Mouse (Mus musculus) limb, embryonic 11.5 days (tissue): ENCODE results near the gene Lrp5. TPM values are rescaled to one million over a fixed set of nuclear protein-coding genes. Genes with fewer than 3 reads are reported as not detected.

Experiments
- ATAC-seq: fragments of 200-750 bp; cut with Nextera tagmentation; 2 replicates; pipeline ENCODE4 v1.8.0; 2017; ENCODE audit warnings: low read depth; ENCODE audit not compliant: insufficient number of reproducible peaks, low FRiP score, low TSS enrichment
- DNase-seq: peaks from one replicate; pipeline ENCODE4 v3.0.0-alpha.2; 2015; ENCODE audit warnings: low spot score
- H3K27ac ChIP-seq: fragments of 300-500 bp; sonication (generic); replicated peaks from 2 replicates; pipeline ENCODE4 v1.5.1; 2014; ENCODE audit warnings: low read depth, mild to moderate bottlenecking, low read length
- H3K27me3 ChIP-seq: fragments of 300-500 bp; sonication (generic); 2 replicates; pipeline ENCODE4 v1.6.1; 2014; ENCODE audit warnings: mild to moderate bottlenecking, low read length, mixed read lengths; ENCODE audit not compliant: control insufficient read depth, insufficient read depth
- H3K36me3 ChIP-seq: fragments of 300-500 bp; sonication (generic); 2 replicates; pipeline ENCODE4 v1.6.1; 2014; ENCODE audit warnings: mild to moderate bottlenecking, low read length, moderate library complexity, mixed read lengths; ENCODE audit not compliant: control insufficient read depth, insufficient read depth
- H3K4me1 ChIP-seq: fragments of 300-500 bp; sonication (generic); 2 replicates; pipeline ENCODE4 v1.6.1; 2014; ENCODE audit warnings: low read length, mixed read lengths; ENCODE audit not compliant: control insufficient read depth, insufficient read depth
- H3K4me2 ChIP-seq: fragments of 300-500 bp; sonication (generic); 2 replicates; pipeline ENCODE4 v1.6.1; 2014; ENCODE audit warnings: low read depth, mild to moderate bottlenecking, moderate library complexity; ENCODE audit not compliant: severe bottlenecking
- H3K4me3 ChIP-seq: fragments of 300-500 bp; sonication (generic); 2 replicates; pipeline ENCODE4 v1.5.1; 2014; ENCODE audit warnings: low read depth, low read length
- H3K9ac ChIP-seq: fragments of 300-500 bp; sonication (generic); 2 replicates; pipeline ENCODE4 v1.6.1; 2014; ENCODE audit warnings: mild to moderate bottlenecking, low read length
- H3K9me3 ChIP-seq: fragments of 300-500 bp; sonication (generic); 2 replicates; pipeline ENCODE4 v1.6.1; 2016; ENCODE audit warnings: low read length; ENCODE audit not compliant: control insufficient read depth
- WGBS: fragments of 180-500 bp; shearing (Covaris S2); extraction: QIAGEN DNeasy Blood & Tissue Kit; methylation state at CpG from one replicate; pipeline ENCODE4 v1.1.7; 2014; 5-methylcytosine and 5-hydroxymethylcytosine counted together
- polyA plus RNA-seq: library from polyadenylated mRNA; unstranded; fragments of >200 nt; fragmentation: Nextera tagmentation; extraction: Ambion mirVana; gene quantifications from 2 replicates; pipeline ENCODE4 v1.2.1, GENCODE M21; 2014

Lrp5 gene
- polyA plus RNA-seq, 1 experiment from 2014 or later: 7.9 TPM

DNA sequence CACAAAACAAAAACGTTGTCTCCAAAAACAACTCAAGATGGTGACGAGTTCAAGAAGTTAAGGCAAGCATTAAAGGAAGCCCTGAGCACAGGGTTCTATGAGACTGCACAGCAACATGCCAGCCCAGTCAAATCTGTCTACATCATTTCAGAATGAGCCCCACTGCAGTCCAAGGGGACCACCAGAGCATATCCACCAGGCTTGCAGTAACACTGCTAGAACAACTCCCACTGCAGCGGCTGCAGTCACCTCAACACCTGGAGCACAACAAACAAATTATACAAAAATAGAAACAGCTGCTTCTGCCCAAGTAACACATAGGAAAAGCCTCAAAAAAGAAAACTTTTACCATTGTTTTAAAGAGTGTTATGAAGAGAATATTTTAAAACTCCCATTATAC, 151.4 kb downstream of the Lrp5 start:
- H3K36me3 ChIP-seq: peaks cover 2% of the 10 kb centered on the region; the same call in 1 of the 2 replicates
- ATAC-seq (no peak), DNase-seq (no peak)
- no peak overlapping the region for H3K27ac ChIP-seq
- no peaks in the 10 kb centered on the region for H3K9me3 ChIP-seq
- no peak overlapping the region for H3K4me2 ChIP-seq
- no peak overlapping the region for H3K4me3 ChIP-seq
- no peaks in the 10 kb centered on the region for H3K27me3 ChIP-seq
- H3K4me1 ChIP-seq: no peaks in the 10 kb centered on the region
- no peak overlapping the region for H3K9ac ChIP-seq
- WGBS: 81% methylated on average over 3 of the region's 3 CpGs

Other genes with a start within 250 kb of the Lrp5 start
- gene Ppp6r3, start 110.8 kb downstream of the Lrp5 start, polyA plus RNA-seq: 78.5 and 87.6 TPM in 2 replicates
- 38.3 and 42.9 TPM in 2 replicates for gene 1810055G02Rik, start 21.7 kb upstream of the Lrp5 start, polyA plus RNA-seq
- 25.3 and 30.6 TPM in 2 replicates for gene Kmt5b, start 80.9 kb upstream of the Lrp5 start, polyA plus RNA-seq
- gene Chka, start 165.2 kb upstream of the Lrp5 start, polyA plus RNA-seq: 47.3 and 47.7 TPM in 2 replicates
- 27.3 and 28.8 TPM in 2 replicates for gene Tcirg1, start 220.6 kb upstream of the Lrp5 start, polyA plus RNA-seq
- 259 and 263 TPM in 2 replicates for gene Ndufs8, start 226.2 kb upstream of the Lrp5 start, polyA plus RNA-seq
- gene Aldh3b1, start 243.2 kb upstream of the Lrp5 start, polyA plus RNA-seq: 0.47 and 0.67 TPM in 2 replicates
- gene Unc93b1, start 248.6 kb upstream of the Lrp5 start, polyA plus RNA-seq: 6.0 and 7.1 TPM in 2 replicates